Mouse (Mus musculus): ENCODE measurements at regions not wholly inside any gene's neighbourhood (a gene's known extent, or its start where the extent isn't known, plus 50 kb on each side); places are given as distances from the start of the nearest gene placed in this dataset.

DNA sequence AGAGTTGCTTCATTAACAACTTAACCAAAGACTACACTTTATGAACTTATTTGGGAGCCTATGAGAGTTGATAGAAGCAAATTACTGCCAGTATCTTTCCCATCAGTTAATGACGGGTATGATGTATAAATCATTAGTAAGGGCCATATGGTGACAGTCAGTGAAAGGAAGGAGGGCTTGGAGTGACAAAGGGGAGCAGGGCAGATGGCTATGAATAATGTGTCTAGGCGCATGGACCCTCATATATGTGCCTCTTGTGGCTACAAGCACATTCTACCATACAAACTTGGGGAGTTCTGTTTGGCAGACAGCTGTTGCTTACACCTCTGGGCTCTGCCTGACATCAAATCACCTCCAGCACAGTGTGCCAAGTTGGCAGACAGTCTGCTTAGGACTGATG is 227.8 kb upstream of the Plxna2 start:
- no peak for TF ChIP-seq TAL1 (conservative IDR thresholded peaks at IDR 0.05; ENCODE audit: low read depth, low read length)
- no peak for TF ChIP-seq CTCF (IDR thresholded peaks at IDR 0.05; ENCODE audit: low read depth, low read length)
- no peak for TF ChIP-seq GATA2 (IDR thresholded peaks at IDR 0.05; ENCODE audit: borderline replicate concordance, low read depth, low read length)
